7 mouse cellular contexts compared by ENCODE assay signal in genomic region chr16:34920182-34920581, GRCm38 (mm10).
DNase-seq lines count a peak whose midpoint lies in the region; ATAC-seq and TF ChIP-seq lines count a peak whose summit lies in the region.

No protein-coding gene starts in this region.

- peak; percentile 16; the same call in 1 of the 2 replicates for ATAC-seq in lung, embryonic 14.5 days (ENCODE audit: insufficient read depth)

- H3K4me3 ChIP-seq in lung, embryonic 14.5 days (ENCODE audit: low read depth, low read length), result no peak overlapping the region

- peak; percentile 22 to 50 for DNase-seq in layer of hippocampus, postnatal 10 days (ENCODE audit: low spot score in 2 of 2)
- DNase-seq in layer of hippocampus, postnatal 36 days, result no peak
- DNase-seq in ES-CJ7 (ENCODE audit: low read depth, low spot score), result peak; percentile 53
- DNase-seq in adrenal gland, postnatal 25 days, result peak; percentile 59
- peak; percentile 63 to 71 for DNase-seq in heart, postnatal 10 days
- DNase-seq in lung, embryonic 14.5 days, result peak; percentile 86
- DNase-seq in c-Kit-positive CD71-positive TER-119-positive erythroid progenitor cells, embryonic 14.5 days (ENCODE audit: low spot score), result no peak

- no peaks in the 10 kb centered on the region for H3K36me3 ChIP-seq in lung, embryonic 14.5 days (ENCODE audit: insufficient read depth)

- WGBS in lung, embryonic 14.5 days, result 4% methylated on average over 6 of the region's 6 CpGs

- peaks cover 16% of the 10 kb centered on the region for H3K4me1 ChIP-seq in lung, embryonic 14.5 days (ENCODE audit: insufficient read depth)

- H3K9ac ChIP-seq in lung, embryonic 14.5 days, result no peak overlapping the region

- no peaks in the 10 kb centered on the region for H3K27me3 ChIP-seq in lung, embryonic 14.5 days (ENCODE audit: insufficient read depth, low read length)

- intact Hi-C loops in heart, postnatal 10 days (cut with DNase I), result loop anchor here (1.0 kb wide), 1 partner anchor 47 kb away; no protein-coding TSS in a partner anchor

- no peaks in the 10 kb centered on the region for H3K9me3 ChIP-seq in lung, embryonic 14.5 days (ENCODE audit: low read depth, low read length)

- H3K4me2 ChIP-seq in lung, embryonic 14.5 days, result peak overlapping the region; percentile 76

- peak; percentile 87 for TF ChIP-seq CTCF in lung, embryonic 14.5 days (IDR thresholded peaks at IDR 0.05; ENCODE audit: low read depth)

- peak overlapping the region; percentile 95 for H3K27ac ChIP-seq in lung, embryonic 14.5 days (ENCODE audit: low read depth)

Comparison
In these comparisons a context has a peak if more than half of its experiments do, and no peak if none do; other contexts are left out.
1. DNase-seq: peak in layer of hippocampus, postnatal 10 days (2 of 2), ES-CJ7 (single experiment), adrenal gland, postnatal 25 days (single experiment), heart, postnatal 10 days (2 of 2) and lung, embryonic 14.5 days (single experiment); none in layer of hippocampus, postnatal 36 days (0 of 2) and c-Kit-positive CD71-positive TER-119-positive erythroid progenitor cells, embryonic 14.5 days (single experiment).